Mouse (Mus musculus) embryonic fibroblast, embryonic 13.5 days (primary cell): ENCODE data around the gene Klf13.

Experiments
- CTCF ChIP-seq: IDR thresholded peaks from 2 replicates; pipeline ENCODE4 v1.5.1; 2011; ENCODE audit warnings: mild to moderate bottlenecking, control low read depth, low read length, moderate library complexity, borderline replicate concordance; ENCODE audit not compliant: insufficient read depth
- POLR2A ChIP-seq: IDR thresholded peaks from 2 replicates; pipeline ENCODE4 v1.6.1; 2011; ENCODE audit warnings: low read depth, mild to moderate bottlenecking, control low read depth, low read length, moderate library complexity

DNA sequence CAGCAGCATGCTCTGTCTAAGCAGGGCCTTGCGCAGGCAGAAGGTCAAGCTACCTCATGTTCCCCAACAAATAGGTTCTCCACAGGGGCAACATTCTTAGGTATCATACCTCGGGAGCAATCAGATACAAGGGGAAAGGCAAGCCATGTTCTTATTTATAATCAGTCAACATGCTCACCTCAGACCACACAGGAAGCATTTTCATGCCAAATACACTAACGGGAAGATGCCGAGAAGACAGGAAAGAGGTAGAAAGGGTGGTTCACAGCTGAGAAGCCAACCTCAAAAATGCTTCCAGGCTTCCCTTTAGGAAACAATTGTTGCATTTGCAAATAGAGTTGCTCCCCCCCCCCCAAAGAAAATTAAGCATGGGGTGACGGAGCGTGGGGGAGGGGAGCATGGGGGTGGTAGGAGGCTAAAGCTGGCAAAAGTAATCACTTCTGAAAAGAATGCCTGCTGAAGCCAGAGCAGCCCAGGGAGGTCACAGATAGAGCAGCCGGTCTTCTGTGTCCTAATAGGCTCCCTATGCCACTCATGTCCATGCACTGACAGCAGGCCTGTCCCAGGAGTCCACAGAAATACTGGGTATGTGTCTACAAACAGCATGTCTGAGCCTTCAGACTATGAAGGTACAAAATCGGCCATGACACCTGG is 16.7 kb downstream of the Klf13 start:
- TF ChIP-seq POLR2A (no peak), CTCF (no peak)
